Mouse (Mus musculus) midbrain, embryonic 13.5 days (tissue): Measurements from ENCODE around the gene Ptger3. TPM values are rescaled to one million over a fixed set of nuclear protein-coding genes. Genes with fewer than 3 reads are reported as not detected.

Experiments
- ATAC-seq: fragments of 200-750 bp; cut with Nextera tagmentation; 2 replicates; pipeline ENCODE4 v1.8.0; 2017; ENCODE audit warnings: mild to moderate bottlenecking, moderate TSS enrichment, moderate library complexity
- H3K27ac ChIP-seq: fragments of 300-500 bp; sonication (generic); 2 replicates; pipeline ENCODE4 v1.5.1; 2015; ENCODE audit warnings: inconsistent platforms, mild to moderate bottlenecking, moderate library complexity
- H3K27me3 ChIP-seq: fragments of 300-500 bp; sonication (generic); 2 replicates; pipeline ENCODE4 v1.6.1; 2015; ENCODE audit warnings: mild to moderate bottlenecking, inconsistent platforms
- H3K36me3 ChIP-seq: fragments of 300-500 bp; sonication (generic); 2 replicates; pipeline ENCODE4 v1.6.1; 2015; ENCODE audit warnings: mild to moderate bottlenecking, inconsistent platforms
- H3K4me1 ChIP-seq: fragments of 300-500 bp; sonication (generic); replicated peaks from 2 replicates; pipeline ENCODE4 v1.6.1; 2015; ENCODE audit warnings: inconsistent platforms
- H3K4me2 ChIP-seq: fragments of 300-500 bp; sonication (generic); replicated peaks from 2 replicates; pipeline ENCODE4 v1.6.1; 2015; ENCODE audit warnings: moderate library complexity, mild to moderate bottlenecking, inconsistent platforms
- H3K4me3 ChIP-seq: fragments of 300-500 bp; sonication (generic); replicated peaks from 2 replicates; pipeline ENCODE4 v1.5.1; 2015; ENCODE audit warnings: mild to moderate bottlenecking, inconsistent platforms
- H3K9ac ChIP-seq: fragments of 300-500 bp; sonication (generic); replicated peaks from 2 replicates; pipeline ENCODE4 v1.6.1; 2015; ENCODE audit warnings: mild to moderate bottlenecking, inconsistent platforms
- H3K9me3 ChIP-seq: fragments of 300-500 bp; sonication (generic); 2 replicates; pipeline ENCODE4 v1.6.1; 2016; ENCODE audit warnings: mild to moderate bottlenecking, inconsistent platforms
- WGBS: fragments of 180-500 bp; shearing (Covaris S2); methylation state at CpG from one replicate; pipeline ENCODE4 v1.1.7; 2015; 5-methylcytosine and 5-hydroxymethylcytosine counted together
- microRNA counts: library from miRNA; unstranded; fragments of <30 nt; microRNA quantifications from one replicate; lab custom pipeline; 2016
- microRNA-seq: library from miRNA; unstranded; fragments of <30 nt; microRNA quantifications from one replicate; pipeline ENCODE4, GENCODE M21; 2016
- polyA plus RNA-seq: library from polyadenylated mRNA; unstranded; fragments of >200 nt; fragmentation: Nextera tagmentation; extraction: Ambion mirVana; gene quantifications from 2 replicates; pipeline ENCODE4 v1.2.1, GENCODE M21; 2015

Gene Ptger3
- polyA plus RNA-seq, 1 experiment from 2014 or later, result 1.5 TPM

DNA sequence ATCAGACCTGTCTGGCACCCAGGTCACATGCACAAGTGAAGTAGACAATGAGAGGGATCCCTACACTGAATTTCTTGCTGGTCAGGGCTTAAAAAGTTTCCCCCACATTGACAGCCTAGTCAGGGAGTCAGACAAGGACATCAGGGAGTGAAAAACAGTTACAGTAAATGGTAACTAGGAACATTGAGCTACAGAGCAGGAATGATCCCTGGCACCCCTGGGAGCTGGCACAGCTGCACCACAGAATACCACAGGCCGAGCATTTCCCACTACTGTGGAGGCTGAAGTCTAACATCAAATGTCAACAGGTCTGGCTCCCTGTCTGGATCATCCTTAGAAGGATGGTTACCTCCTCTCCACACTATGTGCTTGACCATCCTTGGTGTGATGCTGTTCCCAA, 98.8 kb downstream of the Ptger3 start:
- H3K9ac ChIP-seq, result no peak overlapping the region

DNA sequence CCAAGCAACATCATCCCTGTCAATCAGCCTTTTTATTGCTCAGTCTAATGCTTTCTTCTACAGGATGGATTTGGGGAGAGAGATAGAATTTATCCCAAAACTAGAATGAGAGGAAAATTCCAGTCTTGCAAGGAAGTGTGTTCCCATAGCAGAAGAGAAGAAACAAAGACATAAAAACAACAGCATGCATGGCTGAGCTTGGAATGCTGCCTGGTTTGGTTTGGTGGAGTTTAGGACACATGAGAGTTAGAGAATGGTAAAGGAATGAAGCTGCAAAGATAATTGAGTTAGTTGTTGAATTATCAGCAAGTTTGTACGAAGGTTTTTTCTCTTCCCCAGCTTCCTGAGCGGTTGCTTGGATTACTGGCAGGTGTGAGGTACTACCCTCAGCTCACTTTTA, 99.5 kb downstream of the Ptger3 start:
- no peaks in the 10 kb centered on the region for H3K9me3 ChIP-seq
- WGBS, result 70% methylated on average over 2 of the region's 2 CpGs
- no peak for ATAC-seq

More for the DNA sequence above, 98.8 kb downstream of the Ptger3 start:
- Histone ChIP-seq H3K9me3 (no peaks in the 10 kb centered on the region), H3K4me1 (no peaks in the 10 kb centered on the region), H3K4me3 (no peak overlapping the region), H3K4me2 (no peak overlapping the region), H3K27ac (no peak overlapping the region), H3K27me3 (no peaks in the 10 kb centered on the region), H3K36me3 (no peaks in the 10 kb centered on the region)
- ATAC-seq, result no peak
- 53% methylated on average over 1 of the region's 1 CpGs for WGBS

DNA sequence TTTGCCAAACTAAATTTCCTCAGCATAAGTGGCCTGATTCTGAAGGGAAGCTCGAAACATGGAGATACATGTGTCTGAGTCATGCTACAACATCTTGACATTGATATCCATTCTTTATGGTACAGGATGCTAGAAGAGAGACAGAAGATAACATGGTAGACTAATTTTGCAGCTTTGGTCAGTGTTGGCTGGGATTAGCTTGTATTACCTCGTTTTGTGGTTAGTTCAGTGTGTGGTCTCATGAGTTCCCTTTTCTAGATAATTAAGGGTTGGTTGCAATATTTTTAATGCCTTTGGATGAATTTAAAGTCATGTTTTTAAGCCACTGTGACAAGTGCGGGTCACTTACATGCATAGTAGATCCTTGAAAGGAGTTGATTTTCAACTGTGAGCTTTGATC, 119.4 kb downstream of the Ptger3 start:
- no peaks in the 10 kb centered on the region for H3K4me1 ChIP-seq
- H3K9ac ChIP-seq, result no peak overlapping the region
- H3K4me3 ChIP-seq, result no peak overlapping the region
- no peak overlapping the region for H3K4me2 ChIP-seq
- no peaks in the 10 kb centered on the region for H3K9me3 ChIP-seq
- 81% methylated on average over 3 of the region's 3 CpGs for WGBS
- H3K36me3 ChIP-seq, result no peaks in the 10 kb centered on the region
- H3K27me3 ChIP-seq, result no peaks in the 10 kb centered on the region
- no peak overlapping the region for H3K27ac ChIP-seq
- ATAC-seq, result no peak

More for the DNA sequence above, 99.5 kb downstream of the Ptger3 start:
- Histone ChIP-seq H3K36me3 (no peaks in the 10 kb centered on the region), H3K27me3 (no peaks in the 10 kb centered on the region), H3K4me3 (no peak overlapping the region), H3K4me2 (no peak overlapping the region), H3K27ac (no peak overlapping the region), H3K4me1 (no peaks in the 10 kb centered on the region), H3K9ac (no peak overlapping the region)

DNA sequence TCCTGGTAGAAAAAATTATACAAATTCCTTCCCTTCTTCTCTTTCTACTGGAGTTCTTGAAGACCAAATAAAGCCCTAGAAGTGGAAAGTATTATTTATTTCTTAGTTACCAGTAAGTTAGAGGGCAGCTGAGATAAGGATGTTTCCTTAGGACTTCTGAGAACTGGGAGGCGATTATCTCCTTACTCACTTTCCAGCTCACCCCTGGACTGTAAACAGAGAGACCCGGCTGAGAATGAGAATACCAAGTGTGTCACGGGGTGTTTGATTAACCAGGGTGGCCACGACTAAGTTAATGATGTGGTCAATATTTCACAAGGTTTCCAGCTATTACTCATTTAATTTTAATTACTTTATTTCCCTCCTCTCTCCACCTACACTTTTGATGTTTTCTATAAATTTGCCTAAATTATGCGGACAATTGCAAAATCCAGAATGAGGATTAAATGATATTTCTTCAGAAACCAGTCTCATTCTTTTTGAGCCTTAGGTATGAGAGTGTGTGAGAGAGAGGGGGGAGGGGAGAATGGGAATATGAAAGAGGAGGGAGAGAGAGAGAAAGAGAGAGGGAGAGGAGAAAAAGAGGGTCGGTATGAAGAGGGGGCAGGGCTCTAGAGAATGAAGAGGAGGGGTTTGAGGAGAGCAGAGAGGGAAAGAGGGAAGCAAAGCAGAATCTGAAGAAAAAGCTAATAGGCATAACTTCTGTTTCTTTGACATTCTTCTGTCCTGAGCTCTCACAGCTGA, 121.9 kb downstream of the Ptger3 start:
- Histone ChIP-seq H3K27me3 (no peaks in the 10 kb centered on the region), H3K9me3 (no peaks in the 10 kb centered on the region), H3K4me3 (no peak overlapping the region), H3K36me3 (no peaks in the 10 kb centered on the region), H3K4me2 (no peak overlapping the region), H3K27ac (no peak overlapping the region), H3K9ac (no peak overlapping the region), H3K4me1 (no peaks in the 10 kb centered on the region)
- ATAC-seq, result no peak
- WGBS, result 70% methylated on average over 6 of the region's 6 CpGs

MicroRNAs encoded within 50 kb of the gene (microRNA counts, 519-probe panel; counts per million panel counts)
- microRNA mmu-miR-186 (lab: Ali Mortazavi, UCI), result 110 counts per million, percentile 56 among the panel's probes with 10 or more counts

Small RNAs within 50 kb of the gene (microRNA-seq; reads per million reads assigned to microRNA genes)
- 760 reads per million, percentile 76 among the genes with 10 or more reads in this experiment for gene Mir186

Other genes starting within 250 kb of the Ptger3 start
- gene Zranb2, start 32.7 kb upstream of the Ptger3 start, polyA plus RNA-seq, result 120 and 125 TPM in 2 replicates